Mouse (Mus musculus) left cerebral cortex, adult 6 months (tissue): Measurements from ENCODE around the gene Dnah17. TPM values are rescaled to one million over a fixed set of nuclear protein-coding genes. Genes with fewer than 3 reads are reported as not detected.

ENCODE experiments used
- long read RNA-seq, 2 experiments: library from polyadenylated mRNA; unstranded; transcript quantifications; one replicate each; pipeline ENCODE4 v2.0.0; 2019 to 2020
- polyA plus RNA-seq: library from polyadenylated mRNA; unstranded; fragments of <200 nt; fragmentation: Nextera tagmentation; gene quantifications from 2 replicates; pipeline ENCODE4 v1.2.3, GENCODE M21; 2021

The Dnah17 gene
- 0.04 TPM in 1 of 2 replicates, not detected in the other for polyA plus RNA-seq
- long read RNA-seq, experiment 1, partial matches to known transcripts: 1 of 1 reads
- long read RNA-seq, experiment 1, other reads (novel, unspliced or antisense): 0 of 1 reads
- long read RNA-seq, experiment 2: 0 reads

DNA sequence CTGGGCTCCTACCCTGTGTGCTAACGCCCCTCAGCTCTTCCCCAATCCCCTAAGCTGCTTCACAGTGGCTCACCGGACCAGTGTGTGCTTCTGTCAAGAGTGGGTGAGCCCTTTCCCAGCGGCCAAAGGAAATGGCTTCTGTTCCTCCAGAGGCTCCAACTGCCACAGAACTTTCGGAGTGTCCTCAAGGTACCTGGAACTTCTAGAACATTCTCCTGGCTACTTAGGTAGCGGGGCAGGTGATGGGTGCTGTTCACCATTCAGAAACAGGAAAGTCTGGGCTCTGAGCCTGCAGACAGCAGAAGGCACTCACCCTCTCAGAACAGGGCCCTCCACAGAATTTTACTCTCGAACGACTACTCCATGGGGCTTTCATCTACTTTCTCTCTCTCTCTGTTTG, at the start of gene Dnah17:
TSS of gene Dnah17 (minus strand) at position 101 of the 400 bp plus-strand sequence.

DNA sequence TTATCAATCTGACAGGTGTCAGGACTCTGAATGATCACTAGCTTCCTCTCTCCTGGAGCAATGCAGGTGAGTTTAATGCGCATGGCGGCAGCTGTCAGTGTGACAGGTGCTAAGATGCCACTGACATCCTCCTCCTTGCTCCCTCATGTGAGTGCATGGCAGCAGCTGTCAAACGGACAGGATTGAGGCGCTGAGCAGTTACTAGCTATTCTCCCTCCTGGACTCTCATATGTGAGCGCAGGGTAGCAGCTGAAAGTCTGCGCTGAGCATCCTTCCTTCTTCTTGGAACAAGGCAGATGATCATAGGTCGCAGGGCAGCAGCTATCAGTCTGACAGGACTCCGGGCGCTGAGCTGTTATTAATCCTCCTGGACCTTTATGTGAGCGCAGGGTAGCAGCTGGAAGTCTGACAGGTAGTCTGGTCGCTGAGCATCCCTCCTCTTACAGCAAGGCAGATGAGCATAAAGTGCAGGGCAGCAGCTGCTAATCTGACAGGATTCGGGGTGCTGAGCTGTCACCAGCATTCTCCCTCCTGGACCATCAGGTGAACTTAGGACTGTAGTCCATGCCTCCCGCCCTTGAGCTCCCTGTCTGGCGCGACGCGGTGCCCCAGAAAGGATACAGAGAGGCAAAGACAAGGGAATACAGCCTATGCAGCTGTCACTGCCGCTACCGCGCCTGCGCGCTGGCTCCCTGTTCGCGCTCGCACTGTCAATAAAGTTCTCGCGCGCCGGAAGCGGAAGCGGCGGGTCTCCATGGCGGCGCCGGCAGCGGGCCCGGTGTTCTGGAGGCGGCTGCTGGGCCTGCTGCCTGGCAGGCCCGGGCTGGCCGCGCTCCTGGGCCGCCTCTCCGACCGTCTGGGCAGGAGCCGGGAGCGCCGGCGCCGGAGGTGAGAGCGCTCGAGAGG, 144.1 kb downstream of the Dnah17 start, which contains the start of gene Pgs1:
TSS of gene Pgs1 (plus strand) at position 167 of the 906 bp plus-strand sequence.

Other genes with a start within 250 kb of the Dnah17 start
- gene Socs3, start 160.6 kb downstream of the Dnah17 start, polyA plus RNA-seq: 1.8 and 2.6 TPM in 2 replicates
- 85.0 and 90.8 TPM in 2 replicates for gene Pgs1, start 144.3 kb downstream of the Dnah17 start, polyA plus RNA-seq
- gene Cyth1, start 118.0 kb upstream of the Dnah17 start, polyA plus RNA-seq: 17.6 and 22.6 TPM in 2 replicates
- gene Usp36, start 159.6 kb upstream of the Dnah17 start, polyA plus RNA-seq: 4.1 and 7.8 TPM in 2 replicates
- not detected in 2 replicates for gene Cep295nl, start 211.9 kb upstream of the Dnah17 start, polyA plus RNA-seq
- gene Timp2, start 225.1 kb upstream of the Dnah17 start, polyA plus RNA-seq: 22.5 and 97.6 TPM in 2 replicates